17 mouse cellular contexts compared by ENCODE assay signal in genomic region chr11:54909273-54909672, GRCm38 (mm10). TPM values are rescaled to one million over a fixed set of nuclear protein-coding genes. Genes with fewer than 3 reads are reported as not detected.
"Had no signal": no experiment of that assay in that cellular context is flagged by ENCODE, and none has a peak within 500 bp of the region (broad histone marks: within the 10 kb centered on the region; RNA-seq: fewer than 3 reads in every experiment).

No protein-coding gene starts in this region.

- H3K9ac ChIP-seq: neural tube, embryonic 13.5 days; neural tube, embryonic 15.5 days; stomach, embryonic 15.5 days had no signal

- H3K27me3 ChIP-seq: neural tube, embryonic 13.5 days; neural tube, embryonic 15.5 days; stomach, embryonic 15.5 days had no signal

- H3K4me2 ChIP-seq: neural tube, embryonic 13.5 days; neural tube, embryonic 15.5 days; stomach, embryonic 15.5 days had no signal

- H3K4me1 ChIP-seq: neural tube, embryonic 15.5 days had no signal

- H3K4me3 ChIP-seq: neural tube, embryonic 13.5 days; neural tube, embryonic 15.5 days; stomach, embryonic 15.5 days had no signal

- DNase-seq: retina, postnatal 1 day; right cerebral cortex, adult 18-20 months; right cerebral cortex, postnatal 14 days; right cerebral cortex, postnatal 25 days; right cerebral cortex, postnatal 4 days; spleen, adult 18-20 months; thymus, adult 18-20 months; thymus, adult 2 months; thymus, postnatal 14 days; thymus, postnatal 25 days; thymus, postnatal 36 days; thymus, postnatal 4 days had no signal

- H3K9me3 ChIP-seq: neural tube, embryonic 13.5 days; neural tube, embryonic 15.5 days; stomach, embryonic 15.5 days had no signal

- H3K27ac ChIP-seq: neural tube, embryonic 13.5 days; neural tube, embryonic 15.5 days; stomach, embryonic 15.5 days; stomach, postnatal 0 days had no signal

RNA-seq across cellular contexts. Expression of gene Gpx3, which starts 7.0 kb away (rescaled TPM):
- total RNA-seq: neutrophil, adult 5-6 weeks had no signal
